Mouse (Mus musculus) hindbrain, embryonic 15.5 days (tissue): ENCODE results near the gene Arl15. TPM values are rescaled to one million over a fixed set of nuclear protein-coding genes. Genes with fewer than 3 reads are reported as not detected.

ENCODE experiments used
- ATAC-seq: fragments of 200-750 bp; cut with Nextera tagmentation; 2 replicates; pipeline ENCODE4 v1.8.0; 2017; ENCODE audit warnings: low read depth, moderate number of reproducible peaks, moderate TSS enrichment; ENCODE audit not compliant: low FRiP score
- H3K27ac ChIP-seq: fragments of 300-500 bp; sonication (generic); replicated peaks from 2 replicates; pipeline ENCODE4 v1.5.1; 2015; ENCODE audit warnings: mild to moderate bottlenecking, inconsistent platforms
- H3K27me3 ChIP-seq: fragments of 300-500 bp; sonication (generic); 2 replicates; pipeline ENCODE4 v1.6.1; 2015; ENCODE audit warnings: control low read depth, inconsistent platforms
- H3K36me3 ChIP-seq: fragments of 300-500 bp; sonication (generic); 2 replicates; pipeline ENCODE4 v1.6.1; 2015; ENCODE audit warnings: control low read depth, inconsistent platforms
- H3K4me1 ChIP-seq: fragments of 300-500 bp; sonication (generic); replicated peaks from 2 replicates; pipeline ENCODE4 v1.6.1; 2015; ENCODE audit warnings: control low read depth, inconsistent platforms
- H3K4me2 ChIP-seq: fragments of 300-500 bp; sonication (generic); 2 replicates; pipeline ENCODE4 v1.6.1; 2015; ENCODE audit warnings: moderate library complexity, mild to moderate bottlenecking, inconsistent platforms
- H3K4me3 ChIP-seq: fragments of 300-500 bp; sonication (generic); 2 replicates; pipeline ENCODE4 v1.5.1; 2015; ENCODE audit warnings: mild to moderate bottlenecking, inconsistent platforms
- H3K9ac ChIP-seq: fragments of 300-500 bp; sonication (generic); 2 replicates; pipeline ENCODE4 v1.6.1; 2015; ENCODE audit warnings: inconsistent platforms
- H3K9me3 ChIP-seq: fragments of 300-500 bp; sonication (generic); 2 replicates; pipeline ENCODE4 v1.6.1; 2016; ENCODE audit warnings: control low read depth, inconsistent platforms
- WGBS: fragments of 180-500 bp; shearing (Covaris S2); methylation state at CpG from one replicate; pipeline ENCODE4 v1.1.7; 2015; 5-methylcytosine and 5-hydroxymethylcytosine counted together
- polyA plus RNA-seq: library from polyadenylated mRNA; unstranded; fragments of >200 nt; fragmentation: Nextera tagmentation; extraction: Ambion mirVana; gene quantifications from 2 replicates; pipeline ENCODE4 v1.2.1, GENCODE M21; 2015

Gene Arl15
- polyA plus RNA-seq, 1 experiment from 2014 or later = 13.8 TPM

DNA sequence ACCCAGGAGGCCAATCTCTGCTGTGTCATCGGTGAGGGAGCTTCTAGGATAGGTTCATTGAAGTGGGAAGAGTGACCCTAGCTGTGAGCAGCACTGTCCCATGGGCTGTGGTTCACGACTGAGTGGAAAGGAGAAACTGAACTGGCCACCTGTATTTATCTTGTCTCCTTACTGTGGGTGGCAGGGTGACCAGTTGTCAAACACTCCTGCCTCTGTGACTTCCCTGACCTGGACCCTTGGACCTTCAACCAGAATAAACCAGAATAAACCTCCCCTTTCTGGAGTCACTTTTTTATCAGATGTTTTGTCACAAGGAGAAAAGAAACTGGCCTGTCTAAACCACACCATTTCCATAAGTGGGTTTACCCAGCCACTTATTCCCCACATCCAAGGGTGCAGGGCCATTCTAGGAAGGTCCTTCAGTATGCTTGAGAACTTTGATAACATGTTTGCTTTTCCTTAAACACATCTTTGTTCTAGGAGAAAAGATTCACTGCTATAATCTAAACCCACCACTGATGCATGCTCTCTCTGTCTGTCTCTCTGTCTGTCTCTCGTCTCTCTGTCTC is 289.3 kb downstream of the Arl15 start:
- Histone ChIP-seq H3K4me2 (no peak overlapping the region), H3K27me3 (no peaks in the 10 kb centered on the region), H3K9me3 (no peaks in the 10 kb centered on the region), H3K4me3 (no peak overlapping the region), H3K36me3 (no peaks in the 10 kb centered on the region), H3K9ac (no peak overlapping the region), H3K4me1 (no peaks in the 10 kb centered on the region), H3K27ac (no peak overlapping the region)
- WGBS = 80% methylated on average over 3 of the region's 3 CpGs
- ATAC-seq = no peak

DNA sequence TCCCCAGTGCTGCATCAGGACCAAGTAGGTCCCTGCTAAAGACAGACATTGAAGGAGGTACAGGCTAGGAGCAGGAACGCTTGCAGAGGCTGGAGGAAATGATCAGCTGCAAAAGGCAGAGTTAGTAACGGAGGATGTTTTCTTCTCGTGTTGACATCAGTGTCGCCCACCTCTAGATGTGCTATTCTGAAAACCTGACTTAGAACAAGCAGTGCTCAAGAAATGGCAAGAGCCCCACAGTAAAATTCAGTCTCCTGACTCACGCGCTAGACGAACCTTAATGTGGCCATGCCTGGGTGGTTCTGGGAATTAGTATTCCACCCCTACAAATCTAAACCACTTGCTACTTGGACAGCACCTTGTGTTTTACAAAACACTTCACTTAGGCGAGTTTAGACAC is 291.1 kb downstream of the Arl15 start:
- Histone ChIP-seq H3K9me3 (no peaks in the 10 kb centered on the region), H3K4me1 (no peaks in the 10 kb centered on the region), H3K9ac (no peak overlapping the region), H3K27me3 (no peaks in the 10 kb centered on the region), H3K4me3 (no peak overlapping the region), H3K4me2 (no peak overlapping the region), H3K36me3 (no peaks in the 10 kb centered on the region), H3K27ac (no peak overlapping the region)
- 83% methylated on average over 8 of the region's 8 CpGs for WGBS
- ATAC-seq = no peak

DNA sequence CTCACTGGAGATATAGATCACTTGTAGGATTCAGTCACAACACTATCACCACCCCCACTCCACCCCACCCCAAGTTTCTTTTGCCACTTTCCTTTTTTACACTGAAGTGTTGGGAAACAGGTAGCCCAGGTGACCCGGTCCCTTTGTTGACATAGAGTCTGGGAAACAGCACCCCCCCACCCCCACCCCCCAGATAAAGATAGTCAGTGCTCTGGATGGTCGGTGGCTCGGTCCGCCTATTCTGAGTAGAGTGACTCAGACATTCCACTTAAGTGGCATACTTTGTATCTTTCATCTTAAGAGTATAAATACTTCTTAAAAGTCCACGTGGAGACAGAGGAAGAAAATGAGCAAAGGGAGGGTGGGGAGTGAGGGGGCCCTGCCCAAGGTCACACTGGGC is 292.0 kb downstream of the Arl15 start:
- Histone ChIP-seq H3K9ac (no peak overlapping the region), H3K4me3 (no peak overlapping the region), H3K4me2 (no peak overlapping the region), H3K4me1 (no peaks in the 10 kb centered on the region), H3K27ac (no peak overlapping the region), H3K27me3 (no peaks in the 10 kb centered on the region), H3K36me3 (no peaks in the 10 kb centered on the region), H3K9me3 (no peaks in the 10 kb centered on the region)
- 87% methylated on average over 5 of the region's 5 CpGs for WGBS
- no peak for ATAC-seq

DNA sequence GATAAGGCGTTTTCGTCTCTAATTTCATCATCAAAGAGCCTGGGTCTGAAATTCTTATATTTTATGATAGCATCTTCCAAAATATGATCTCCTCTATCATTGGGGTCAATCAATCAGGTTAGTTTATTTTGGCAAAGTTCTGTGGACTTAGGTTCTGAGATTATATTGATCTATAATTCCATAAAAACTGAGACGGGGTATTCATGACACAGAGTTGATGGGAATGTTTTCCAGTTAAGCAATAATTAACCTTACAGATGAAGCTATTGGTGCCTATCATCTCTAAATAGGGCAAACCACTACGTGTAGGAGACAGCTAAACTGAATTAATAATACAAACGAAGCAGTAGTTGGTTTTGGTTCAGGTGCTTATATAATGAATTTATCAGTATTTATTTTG is 292.5 kb downstream of the Arl15 start:
- Histone ChIP-seq H3K4me3 (no peak overlapping the region), H3K36me3 (no peaks in the 10 kb centered on the region), H3K9ac (no peak overlapping the region), H3K27me3 (no peaks in the 10 kb centered on the region), H3K27ac (no peak overlapping the region), H3K4me1 (no peaks in the 10 kb centered on the region), H3K9me3 (no peaks in the 10 kb centered on the region), H3K4me2 (no peak overlapping the region)
- 93% methylated on average over 5 of the region's 5 CpGs for WGBS
- no peak for ATAC-seq

DNA sequence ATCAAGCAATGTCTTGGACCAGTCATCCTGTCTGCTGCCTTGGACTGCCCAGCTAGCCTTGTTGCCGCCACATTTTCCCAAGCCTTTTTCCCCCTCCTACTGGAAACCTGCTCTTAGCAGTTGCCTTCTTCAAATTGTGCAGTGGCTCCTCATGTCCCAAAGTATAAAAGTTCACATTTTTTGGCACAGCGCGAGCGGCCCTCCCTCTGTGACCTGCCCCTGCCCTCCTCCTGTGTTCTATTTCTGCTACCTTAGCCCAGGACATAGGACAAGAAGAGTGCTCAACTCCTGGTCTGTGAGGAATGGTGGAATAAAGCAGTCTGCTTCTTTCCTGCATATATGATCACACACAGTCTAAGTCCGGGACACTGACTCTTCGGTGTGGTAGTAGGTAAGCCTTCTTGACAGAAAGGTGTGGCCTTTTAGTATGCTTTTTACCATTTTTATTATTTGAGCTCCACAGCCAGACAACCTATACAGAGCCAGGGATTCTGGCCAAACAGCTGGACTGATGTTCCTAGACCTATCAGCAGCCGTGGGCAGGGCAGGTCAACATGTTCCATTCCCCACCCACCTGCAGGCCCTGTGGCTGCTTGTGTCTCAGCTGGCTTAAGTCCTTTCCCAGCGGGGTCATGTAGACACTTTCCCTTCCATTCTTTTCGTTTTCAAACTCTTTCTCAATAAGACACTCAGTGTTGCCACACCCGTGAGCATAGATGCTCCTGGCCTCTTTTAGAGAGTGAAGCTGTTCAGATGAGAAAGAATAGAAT is 293.6 kb downstream of the Arl15 start:
- no peaks in the 10 kb centered on the region for H3K27me3 ChIP-seq
- H3K4me3 ChIP-seq = no peak overlapping the region
- no peak overlapping the region for H3K9ac ChIP-seq
- H3K9me3 ChIP-seq = no peaks in the 10 kb centered on the region
- no peaks in the 10 kb centered on the region for H3K36me3 ChIP-seq
- no peak overlapping the region for H3K4me2 ChIP-seq
- no peak overlapping the region for H3K27ac ChIP-seq
- no peak for ATAC-seq
- WGBS = 92% methylated on average over 10 of the region's 10 CpGs
- H3K4me1 ChIP-seq = no peaks in the 10 kb centered on the region

DNA sequence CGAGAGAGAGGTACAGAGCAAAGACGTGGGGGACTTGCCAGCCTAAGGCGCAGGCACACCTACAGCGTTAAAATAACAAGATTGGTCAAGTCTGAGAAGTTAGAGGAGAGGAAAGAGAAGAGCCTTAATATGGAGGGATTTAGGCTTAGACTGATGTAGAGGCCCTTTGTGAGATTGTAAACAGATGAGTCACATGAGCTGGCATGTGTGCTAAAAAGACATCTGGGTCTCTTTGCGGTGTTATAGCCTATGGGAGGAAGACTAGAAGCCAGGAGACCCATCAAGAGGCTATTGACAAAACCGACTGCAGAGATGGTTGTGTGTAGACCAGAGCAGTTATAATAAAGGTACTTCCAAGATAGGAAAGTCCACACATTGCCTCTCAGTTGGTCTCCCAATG is 296.5 kb downstream of the Arl15 start:
- no peak overlapping the region for H3K4me3 ChIP-seq
- H3K27ac ChIP-seq = no peak overlapping the region
- no peaks in the 10 kb centered on the region for H3K27me3 ChIP-seq
- H3K36me3 ChIP-seq = no peaks in the 10 kb centered on the region
- H3K9me3 ChIP-seq = no peaks in the 10 kb centered on the region
- no peaks in the 10 kb centered on the region for H3K4me1 ChIP-seq
- no peak for ATAC-seq
- no peak overlapping the region for H3K4me2 ChIP-seq
- H3K9ac ChIP-seq = no peak overlapping the region
- WGBS = 92% methylated on average over 6 of the region's 6 CpGs

DNA sequence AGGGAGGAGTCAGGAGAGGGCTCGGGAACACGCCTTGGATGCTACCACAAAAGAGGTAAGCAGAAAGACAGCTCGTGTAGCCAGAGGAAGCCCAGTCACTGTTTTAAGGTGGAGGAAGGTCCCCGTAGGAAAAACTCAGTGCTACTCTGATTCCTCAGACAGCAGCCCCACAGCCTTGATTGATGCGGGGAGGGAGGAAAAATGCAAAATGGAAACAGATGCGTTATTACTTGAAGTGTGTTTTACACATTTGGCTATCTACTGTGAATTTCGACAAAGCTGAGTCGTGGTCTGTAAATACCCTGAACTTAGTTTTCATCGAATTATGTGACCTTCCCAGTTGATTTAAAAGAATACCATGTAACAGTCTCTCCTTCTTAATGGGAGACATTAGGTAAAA is 296.9 kb downstream of the Arl15 start:
- H3K4me1 ChIP-seq = no peaks in the 10 kb centered on the region
- no peaks in the 10 kb centered on the region for H3K27me3 ChIP-seq
- no peaks in the 10 kb centered on the region for H3K36me3 ChIP-seq
- no peak for ATAC-seq
- H3K27ac ChIP-seq = no peak overlapping the region
- no peak overlapping the region for H3K4me2 ChIP-seq
- H3K9ac ChIP-seq = no peak overlapping the region
- 82% methylated on average over 9 of the region's 9 CpGs for WGBS
- no peaks in the 10 kb centered on the region for H3K9me3 ChIP-seq
- no peak overlapping the region for H3K4me3 ChIP-seq

DNA sequence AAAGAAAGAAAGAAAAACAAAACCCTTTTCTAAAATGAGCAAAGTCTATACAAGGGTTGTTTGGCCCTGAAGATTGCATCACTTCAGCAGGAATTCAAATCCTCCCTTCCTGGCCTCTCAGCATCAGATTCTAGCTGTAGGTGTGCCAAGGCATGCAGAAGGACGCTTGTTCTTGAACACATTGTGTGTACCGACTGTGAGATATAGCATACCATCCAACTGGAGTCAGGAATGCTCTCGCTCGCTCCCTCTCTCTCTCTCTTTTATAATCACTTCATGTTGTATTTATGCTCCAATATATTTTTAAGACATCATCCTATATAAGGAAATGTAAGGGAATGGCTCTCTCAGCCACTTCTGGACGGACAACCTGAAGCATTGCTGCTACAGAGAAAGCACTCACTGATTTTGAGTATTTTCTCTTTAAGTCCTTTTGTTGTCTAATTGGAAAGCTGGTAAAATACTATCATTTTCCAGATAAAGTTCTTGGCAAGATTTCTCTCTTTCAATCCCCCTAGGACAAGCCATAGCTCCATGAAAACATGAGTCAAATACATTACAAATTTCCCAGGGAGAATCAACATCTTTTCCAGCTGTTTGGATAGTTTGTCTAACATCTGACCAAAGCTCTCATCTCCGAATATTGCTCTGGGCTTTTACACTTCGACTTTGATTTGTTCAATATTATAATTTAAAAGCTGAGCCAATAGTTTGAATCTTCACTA is 300.0 kb downstream of the Arl15 start:
- 88% methylated on average over 7 of the region's 7 CpGs for WGBS
- Histone ChIP-seq H3K9me3 (no peaks in the 10 kb centered on the region), H3K9ac (no peak overlapping the region), H3K4me3 (no peak overlapping the region), H3K4me2 (no peak overlapping the region), H3K36me3 (no peaks in the 10 kb centered on the region), H3K27me3 (no peaks in the 10 kb centered on the region), H3K4me1 (no peaks in the 10 kb centered on the region), H3K27ac (no peak overlapping the region)
- ATAC-seq = no peak

DNA sequence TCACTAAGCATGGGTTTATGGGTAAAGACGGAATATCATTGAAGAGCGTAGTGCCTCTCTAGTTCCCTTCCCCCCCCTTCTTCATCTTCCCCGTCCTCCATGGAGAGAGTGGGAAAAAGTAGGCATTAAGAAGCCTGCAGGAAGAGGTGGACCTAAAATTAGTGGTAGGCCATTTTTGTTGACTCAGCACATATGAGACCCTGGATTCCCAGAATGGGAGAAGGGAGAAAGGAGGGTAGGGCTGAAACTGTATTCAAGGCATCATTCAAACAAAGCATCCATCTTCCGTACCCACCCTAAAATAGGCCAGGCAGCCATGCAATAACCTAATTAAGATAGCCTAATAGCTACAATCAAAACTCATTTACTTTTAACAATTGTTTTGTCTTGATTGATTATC is 301.1 kb downstream of the Arl15 start:
- Histone ChIP-seq H3K27ac (no peak overlapping the region), H3K9ac (no peak overlapping the region), H3K4me2 (no peak overlapping the region), H3K4me3 (no peak overlapping the region), H3K27me3 (no peaks in the 10 kb centered on the region), H3K36me3 (no peaks in the 10 kb centered on the region), H3K4me1 (no peaks in the 10 kb centered on the region), H3K9me3 (no peaks in the 10 kb centered on the region)
- WGBS = 90% methylated on average over 4 of the region's 4 CpGs
- no peak for ATAC-seq

DNA sequence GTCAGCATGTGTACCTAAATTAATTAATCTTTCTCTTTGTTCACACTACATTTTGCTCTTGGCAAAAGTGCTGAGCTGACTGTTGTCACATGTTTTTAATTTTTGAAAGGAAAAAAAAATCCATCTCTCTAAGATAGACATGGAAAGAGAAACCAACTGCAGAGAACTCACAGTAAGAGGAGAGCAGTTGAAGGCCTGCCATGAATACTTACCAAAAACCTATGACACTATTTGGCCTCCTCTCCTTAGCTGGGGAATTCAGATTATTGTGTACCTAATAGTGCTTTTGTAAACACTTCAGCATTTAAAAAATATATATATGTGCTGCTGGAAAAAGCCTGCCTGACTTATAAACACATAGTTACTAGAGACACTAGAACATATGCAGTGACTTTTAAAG is 302.1 kb downstream of the Arl15 start:
- Histone ChIP-seq H3K9ac (no peak overlapping the region), H3K27ac (no peak overlapping the region), H3K4me2 (no peak overlapping the region), H3K4me3 (no peak overlapping the region), H3K36me3 (no peaks in the 10 kb centered on the region), H3K9me3 (no peaks in the 10 kb centered on the region), H3K4me1 (no peaks in the 10 kb centered on the region), H3K27me3 (no peaks in the 10 kb centered on the region)
- ATAC-seq = no peak

DNA sequence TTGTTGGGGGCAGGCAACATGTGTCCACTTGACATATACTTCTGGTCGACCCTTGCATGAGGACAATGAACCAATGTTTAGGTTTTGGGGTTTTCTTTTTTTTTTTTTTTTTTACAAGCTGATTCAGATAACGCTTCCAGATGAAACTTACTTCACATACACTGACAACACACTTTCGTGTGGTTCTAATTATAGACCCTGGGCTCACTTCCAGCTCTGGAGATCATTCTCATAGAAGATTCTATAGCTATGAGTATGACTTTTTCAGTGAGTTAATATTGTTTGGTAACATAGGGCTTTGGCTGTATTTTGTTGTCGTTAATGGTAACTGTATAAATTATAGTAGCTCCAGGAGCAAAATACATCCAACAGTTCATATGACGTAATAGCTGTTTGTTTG is 306.9 kb downstream of the Arl15 start:
- 80% methylated on average over 5 of the region's 5 CpGs for WGBS
- Histone ChIP-seq H3K4me3 (no peak overlapping the region), H3K4me2 (no peak overlapping the region), H3K27me3 (no peaks in the 10 kb centered on the region), H3K4me1 (no peaks in the 10 kb centered on the region), H3K9me3 (no peaks in the 10 kb centered on the region), H3K36me3 (no peaks in the 10 kb centered on the region), H3K9ac (no peak overlapping the region), H3K27ac (no peak overlapping the region)
- no peak for ATAC-seq

DNA sequence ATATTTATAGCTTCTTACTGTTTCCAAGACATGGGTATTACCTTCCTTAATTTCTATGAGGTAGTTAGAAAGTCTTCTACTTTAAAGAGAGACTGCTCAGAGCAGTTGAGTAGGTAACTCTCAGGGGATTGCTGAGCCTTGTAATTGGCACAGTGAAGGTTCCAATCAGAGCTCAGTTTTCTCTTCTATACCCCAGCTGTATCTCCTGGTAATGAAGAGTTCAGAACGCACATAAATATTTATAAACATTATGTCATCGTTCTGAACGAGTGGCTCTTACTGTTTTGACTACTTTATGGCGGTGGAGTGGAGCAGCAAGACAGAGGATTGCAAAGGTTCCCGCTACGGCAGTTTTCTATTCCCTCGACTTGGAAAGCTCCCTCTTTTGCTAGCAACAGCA is 311.8 kb downstream of the Arl15 start:
- 44% methylated on average over 7 of the region's 7 CpGs for WGBS
- H3K9me3 ChIP-seq = no peaks in the 10 kb centered on the region

More for the DNA sequence above, 311.8 kb downstream of the Arl15 start:
- H3K36me3 ChIP-seq = no peaks in the 10 kb centered on the region
- no peak for ATAC-seq
- H3K4me2 ChIP-seq = no peak overlapping the region
- H3K4me1 ChIP-seq = no peaks in the 10 kb centered on the region; the same call in 1 of the 2 replicates
- no peak overlapping the region for H3K27ac ChIP-seq
- H3K9ac ChIP-seq = no peak overlapping the region
- H3K27me3 ChIP-seq = no peaks in the 10 kb centered on the region
- H3K4me3 ChIP-seq = no peak overlapping the region
